Mouse (Mus musculus): ENCODE measurements around the gene Rom1. TPM values are rescaled to one million over a fixed set of nuclear protein-coding genes. Genes with fewer than 3 reads are reported as not detected.

Rom1 gene
- polyA plus RNA-seq, 1 experiment: 13.5 TPM

DNA sequence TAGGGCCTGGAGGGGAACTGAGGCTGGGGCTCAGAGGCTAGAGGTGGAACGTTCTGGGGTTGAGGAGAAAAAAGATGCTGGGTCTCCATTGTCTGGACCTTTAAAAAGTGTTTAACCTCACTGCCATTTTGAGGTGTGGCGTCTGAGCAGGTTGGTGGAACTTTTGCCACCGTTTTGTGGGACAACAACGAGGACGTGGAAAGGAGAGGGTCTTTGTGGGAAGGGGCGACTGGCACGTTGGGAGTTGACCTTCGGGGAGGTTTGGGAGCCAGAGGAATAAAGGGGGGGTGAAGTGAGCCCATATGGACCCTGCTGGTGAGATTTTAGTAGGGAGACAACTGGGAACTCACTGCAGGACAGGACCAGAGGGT, 38.2 kb upstream of the Rom1 start:
- TF ChIP-seq POLR2A (IDR thresholded peaks at IDR 0.05; ENCODE audit: control insufficient read depth, extremely low read depth, insufficient read depth, low read length, poor library complexity) (no peak), CTCF (IDR thresholded peaks at IDR 0.05; ENCODE audit: borderline replicate concordance, control insufficient read depth, extremely low read depth, insufficient read depth, low read length, poor library complexity) (no peak)
- Histone ChIP-seq H3K27ac (ENCODE audit: control insufficient read depth, insufficient read depth, low read length) (peak overlapping the region; percentile 23; the same call in 1 of the 2 replicates), H3K4me3 (ENCODE audit: control insufficient read depth, insufficient read depth, low read length) (peak overlapping the region; percentile 67), H3K4me1 (replicated peaks; ENCODE audit: control insufficient read depth, insufficient read depth, low read length) (peaks cover 13% of the 10 kb centered on the region), H3K27me3 (ENCODE audit: control insufficient read depth, insufficient read depth, low read length) (no peaks in the 10 kb centered on the region), H3K36me3 (ENCODE audit: control insufficient read depth, insufficient read depth, low read length) (peaks cover 48% of the 10 kb centered on the region)
- DNase-seq: no peak
- WGBS: under 1% methylated on average over 8 of the region's 8 CpGs

DNA sequence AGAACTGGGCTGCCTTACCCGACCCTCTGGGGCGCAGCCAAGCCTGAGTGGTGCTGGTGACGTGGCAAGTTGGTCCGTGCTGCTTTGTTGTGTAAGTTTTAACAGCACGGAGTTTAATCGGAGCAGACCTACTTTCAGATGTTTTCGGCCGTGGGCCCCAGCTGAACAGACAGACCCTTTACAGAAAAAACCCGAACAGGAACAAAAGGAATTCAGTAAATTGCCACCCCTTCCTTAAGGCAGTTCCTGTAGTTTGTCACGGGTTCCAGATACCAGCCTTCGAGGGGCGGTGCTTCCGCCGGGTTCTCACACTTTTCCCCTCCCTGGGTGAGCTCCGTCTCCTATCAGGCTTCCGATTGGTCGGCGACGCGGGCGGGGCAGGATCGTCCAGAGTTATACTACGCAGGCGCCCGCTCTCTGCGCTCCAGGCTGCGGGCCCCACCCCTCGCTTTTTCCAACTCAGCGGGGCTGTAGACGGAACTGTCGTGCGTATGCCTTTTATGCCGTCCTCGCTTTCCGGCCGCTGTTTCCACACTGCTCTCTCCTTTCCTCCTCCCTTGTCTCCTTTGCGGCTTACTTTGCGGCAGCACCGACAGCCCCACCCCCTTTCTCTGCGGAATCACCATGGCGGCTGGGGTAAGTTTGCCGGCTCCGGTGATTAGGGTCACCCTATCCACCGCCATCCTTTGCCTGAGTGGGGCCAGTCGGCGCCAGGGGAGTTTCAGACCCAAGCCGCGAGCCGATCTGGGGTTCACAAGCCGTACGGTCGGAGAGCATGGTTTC, 37.6 kb upstream of the Rom1 start, which contains the start of gene Eef1g:
Gene Eef1g, plus strand, starts transcription at position 452 of the 783 bp plus-strand sequence.
- H3K36me3 ChIP-seq (ENCODE audit: control insufficient read depth, insufficient read depth, low read length): peaks cover 46% of the 10 kb centered on the region
- H3K27me3 ChIP-seq (ENCODE audit: control insufficient read depth, insufficient read depth, low read length): no peaks in the 10 kb centered on the region
- peak within 1 kb of the TSS; percentile 67 for H3K4me3 ChIP-seq (ENCODE audit: control insufficient read depth, insufficient read depth, low read length)
- under 1% methylated on average over 52 of the region's 52 CpGs for WGBS
- peaks cover 13% of the 10 kb centered on the region for H3K4me1 ChIP-seq (replicated peaks; ENCODE audit: control insufficient read depth, insufficient read depth, low read length)
- TF ChIP-seq CTCF (IDR thresholded peaks at IDR 0.05; ENCODE audit: borderline replicate concordance, control insufficient read depth, extremely low read depth, insufficient read depth, low read length, poor library complexity) (peak; percentile 58; the same call in 1 of the 2 replicates), POLR2A (IDR thresholded peaks at IDR 0.05; ENCODE audit: control insufficient read depth, extremely low read depth, insufficient read depth, low read length, poor library complexity) (peak; percentile 48)
- peak within 1 kb of the TSS; percentile 75 for H3K27ac ChIP-seq (ENCODE audit: control insufficient read depth, insufficient read depth, low read length)
- peak; percentile 98 for DNase-seq

DNA sequence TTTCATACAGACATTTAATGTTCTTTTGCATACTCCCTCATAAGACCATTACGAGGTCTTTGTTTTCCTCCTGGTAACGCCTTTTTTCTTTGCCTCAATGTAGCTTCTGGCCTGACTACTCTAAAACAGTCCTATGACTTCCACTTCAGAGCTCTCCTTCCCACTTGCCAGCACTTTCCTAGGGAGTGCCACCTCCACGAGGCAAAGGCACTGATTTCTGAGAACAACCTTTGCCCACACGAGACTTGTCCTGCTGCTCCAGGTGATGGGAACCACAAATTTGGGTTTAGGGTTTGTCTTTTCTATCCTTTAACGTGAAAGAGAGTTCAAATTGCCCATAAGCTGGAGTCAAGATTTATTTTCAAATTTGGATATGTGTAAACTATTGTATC, 37.0 kb upstream of the Rom1 start:
- no peaks in the 10 kb centered on the region for H3K27me3 ChIP-seq (ENCODE audit: control insufficient read depth, insufficient read depth, low read length)
- peak overlapping the region; percentile 75; the same call in 1 of the 2 replicates for H3K27ac ChIP-seq (ENCODE audit: control insufficient read depth, insufficient read depth, low read length)
- TF ChIP-seq POLR2A (IDR thresholded peaks at IDR 0.05; ENCODE audit: control insufficient read depth, extremely low read depth, insufficient read depth, low read length, poor library complexity) (no peak), CTCF (IDR thresholded peaks at IDR 0.05; ENCODE audit: borderline replicate concordance, control insufficient read depth, extremely low read depth, insufficient read depth, low read length, poor library complexity) (no peak)
- peaks cover 45% of the 10 kb centered on the region for H3K36me3 ChIP-seq (ENCODE audit: control insufficient read depth, insufficient read depth, low read length)
- peaks cover 13% of the 10 kb centered on the region for H3K4me1 ChIP-seq (replicated peaks; ENCODE audit: control insufficient read depth, insufficient read depth, low read length)
- no peak for DNase-seq
- peak overlapping the region; percentile 58 for H3K4me3 ChIP-seq (ENCODE audit: control insufficient read depth, insufficient read depth, low read length)
- 43% methylated on average over 5 of the region's 5 CpGs for WGBS

DNA sequence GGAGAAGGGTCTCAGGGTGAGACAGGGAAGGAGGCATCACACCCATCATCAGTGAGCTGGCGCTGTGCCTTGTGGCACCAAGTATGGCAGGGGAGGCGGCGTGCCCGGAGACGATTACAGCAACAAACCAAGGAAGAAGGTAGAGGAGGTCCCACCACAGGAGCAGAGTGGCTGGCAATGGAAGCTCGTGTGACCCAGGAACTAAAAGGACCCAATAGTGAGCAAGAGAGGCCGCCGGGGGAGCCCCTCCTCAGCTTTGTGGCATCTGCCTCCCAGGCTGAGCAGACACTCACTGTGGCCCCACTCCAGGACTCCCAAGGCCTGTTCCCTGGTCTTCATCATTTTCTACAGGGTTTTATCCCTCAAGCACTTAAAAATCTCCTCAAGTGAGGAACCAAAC, 36.6 kb upstream of the Rom1 start:
- H3K27ac ChIP-seq (ENCODE audit: control insufficient read depth, insufficient read depth, low read length): no peak overlapping the region
- peaks cover 13% of the 10 kb centered on the region for H3K4me1 ChIP-seq (replicated peaks; ENCODE audit: control insufficient read depth, insufficient read depth, low read length)
- 86% methylated on average over 8 of the region's 8 CpGs for WGBS
- peaks cover 41% of the 10 kb centered on the region for H3K36me3 ChIP-seq (ENCODE audit: control insufficient read depth, insufficient read depth, low read length)
- no peaks in the 10 kb centered on the region for H3K27me3 ChIP-seq (ENCODE audit: control insufficient read depth, insufficient read depth, low read length)
- DNase-seq: no peak
- H3K4me3 ChIP-seq (ENCODE audit: control insufficient read depth, insufficient read depth, low read length): no peak overlapping the region
- TF ChIP-seq POLR2A (IDR thresholded peaks at IDR 0.05; ENCODE audit: control insufficient read depth, extremely low read depth, insufficient read depth, low read length, poor library complexity) (no peak), CTCF (IDR thresholded peaks at IDR 0.05; ENCODE audit: borderline replicate concordance, control insufficient read depth, extremely low read depth, insufficient read depth, low read length, poor library complexity) (no peak)

DNA sequence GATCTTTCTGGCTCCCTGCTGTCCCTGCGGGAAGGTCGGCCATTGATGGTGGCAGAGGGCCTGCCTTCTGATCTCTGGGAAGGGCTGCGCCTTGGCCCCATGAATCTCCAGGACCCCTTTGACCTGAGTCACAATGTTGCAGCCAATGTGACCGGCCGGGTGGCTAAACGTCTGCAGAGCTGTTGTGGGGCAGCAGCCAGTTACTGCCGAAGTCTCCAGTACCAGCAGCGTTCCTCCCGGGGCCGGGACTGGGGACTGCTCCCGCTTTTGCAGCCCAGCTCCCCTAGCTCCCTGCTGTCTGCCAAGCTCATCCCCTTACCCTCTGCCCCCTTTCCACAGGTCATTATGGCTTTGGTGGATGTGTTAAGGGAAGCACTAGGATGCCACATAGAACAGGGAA, 35.9 kb upstream of the Rom1 start:
- TF ChIP-seq POLR2A (IDR thresholded peaks at IDR 0.05; ENCODE audit: control insufficient read depth, extremely low read depth, insufficient read depth, low read length, poor library complexity) (no peak), CTCF (IDR thresholded peaks at IDR 0.05; ENCODE audit: borderline replicate concordance, control insufficient read depth, extremely low read depth, insufficient read depth, low read length, poor library complexity) (no peak)
- WGBS: 97% methylated on average over 11 of the region's 11 CpGs
- Histone ChIP-seq H3K27ac (ENCODE audit: control insufficient read depth, insufficient read depth, low read length) (no peak overlapping the region), H3K36me3 (ENCODE audit: control insufficient read depth, insufficient read depth, low read length) (peaks cover 39% of the 10 kb centered on the region), H3K4me1 (replicated peaks; ENCODE audit: control insufficient read depth, insufficient read depth, low read length) (peaks cover 13% of the 10 kb centered on the region), H3K4me3 (ENCODE audit: control insufficient read depth, insufficient read depth, low read length) (no peak overlapping the region), H3K27me3 (ENCODE audit: control insufficient read depth, insufficient read depth, low read length) (no peaks in the 10 kb centered on the region)
- no peak for DNase-seq

DNA sequence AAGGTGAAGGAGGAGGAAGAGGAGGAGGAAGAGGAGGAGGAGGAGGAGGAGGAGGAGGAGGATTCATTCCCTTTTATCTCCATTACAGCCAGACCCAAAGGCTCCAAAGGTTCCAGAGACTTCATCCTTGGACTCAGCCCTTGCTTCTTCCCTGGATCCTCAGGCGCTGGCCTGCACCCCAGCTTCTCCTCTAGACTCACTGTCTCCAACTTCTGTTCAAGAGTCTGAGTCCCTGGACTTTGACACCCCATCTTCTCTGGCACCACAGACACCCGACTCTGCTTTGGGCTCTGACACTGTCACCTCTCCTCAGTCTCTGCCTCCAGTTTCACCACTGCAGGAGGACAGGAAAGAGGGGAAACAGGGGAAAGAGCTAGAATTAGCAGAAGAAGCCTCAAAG, 33.1 kb upstream of the Rom1 start:
- peaks cover 6% of the 10 kb centered on the region for H3K4me1 ChIP-seq (replicated peaks; ENCODE audit: control insufficient read depth, insufficient read depth, low read length)
- no peaks in the 10 kb centered on the region for H3K27me3 ChIP-seq (ENCODE audit: control insufficient read depth, insufficient read depth, low read length)
- peaks cover 42% of the 10 kb centered on the region for H3K36me3 ChIP-seq (ENCODE audit: control insufficient read depth, insufficient read depth, low read length)
- DNase-seq: no peak
- H3K27ac ChIP-seq (ENCODE audit: control insufficient read depth, insufficient read depth, low read length): no peak overlapping the region
- TF ChIP-seq CTCF (IDR thresholded peaks at IDR 0.05; ENCODE audit: borderline replicate concordance, control insufficient read depth, extremely low read depth, insufficient read depth, low read length, poor library complexity) (no peak), POLR2A (IDR thresholded peaks at IDR 0.05; ENCODE audit: control insufficient read depth, extremely low read depth, insufficient read depth, low read length, poor library complexity) (no peak)
- WGBS: 95% methylated on average over 2 of the region's 2 CpGs
- no peak overlapping the region for H3K4me3 ChIP-seq (ENCODE audit: control insufficient read depth, insufficient read depth, low read length)
